Mouse (Mus musculus): ENCODE measurements at regions not wholly inside any gene's neighbourhood (a gene's known extent, or its start where the extent isn't known, plus 50 kb on each side); places are given as distances from the start of the nearest gene placed in this dataset.

GRCm38 (mm10) chr5:77806334-77807157 is 398.7 kb upstream of the Igfbp7 start:
- peaks cover 25% of the 10 kb centered on the region for H3K4me1 ChIP-seq (replicated peaks)
- H3K27ac ChIP-seq (replicated peaks) = peak overlapping the region; percentile 52
- H3K4me2 ChIP-seq = no peak overlapping the region
- H3K4me3 ChIP-seq = no peak overlapping the region
- no peaks in the 10 kb centered on the region for H3K27me3 ChIP-seq
- H3K9ac ChIP-seq = no peak overlapping the region
- no peaks in the 10 kb centered on the region for H3K36me3 ChIP-seq
- ATAC-seq (ENCODE audit: low read depth) = no peak
- H3K9me3 ChIP-seq = no peaks in the 10 kb centered on the region
- 36% methylated on average over 9 of the region's 9 CpGs for WGBS

DNA sequence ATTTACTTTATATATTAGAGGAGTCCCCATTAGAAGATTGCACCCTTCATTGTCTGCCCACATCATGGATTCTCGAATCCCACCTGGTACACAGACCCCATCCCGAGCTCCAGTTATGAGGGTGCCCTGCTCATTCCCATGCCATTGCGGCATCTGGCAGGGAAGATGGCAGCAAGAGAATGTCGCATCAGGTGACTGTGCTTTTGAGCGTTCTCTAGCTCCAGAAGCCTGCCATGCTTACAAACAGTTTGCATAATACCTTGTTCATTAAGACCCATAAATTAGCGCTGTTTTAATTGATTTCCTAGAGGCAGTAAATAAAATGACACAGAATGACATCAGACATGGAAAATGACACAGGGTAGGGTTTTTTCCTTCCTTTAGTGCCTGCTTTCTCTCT is 398.0 kb upstream of the Igfbp7 start:
- H3K36me3 ChIP-seq = no peaks in the 10 kb centered on the region
- no peak overlapping the region for H3K27ac ChIP-seq (replicated peaks)
- no peak overlapping the region for H3K9ac ChIP-seq
- H3K4me3 ChIP-seq = no peak overlapping the region
- no peaks in the 10 kb centered on the region for H3K9me3 ChIP-seq
- no peak for ATAC-seq (ENCODE audit: low read depth)
- no peaks in the 10 kb centered on the region for H3K27me3 ChIP-seq
- H3K4me2 ChIP-seq = no peak overlapping the region
- WGBS = 62% methylated on average over 6 of the region's 6 CpGs
- H3K4me1 ChIP-seq (replicated peaks) = peaks cover 25% of the 10 kb centered on the region

- Histone ChIP-seq H3K27ac (replicated peaks) (no peak overlapping the region), H3K4me2 (no peak overlapping the region), H3K9ac (no peak overlapping the region), H3K9me3 (no peaks in the 10 kb centered on the region), H3K4me3 (no peak overlapping the region), H3K36me3 (no peaks in the 10 kb centered on the region), H3K27me3 (no peaks in the 10 kb centered on the region), H3K4me1 (replicated peaks) (peaks cover 25% of the 10 kb centered on the region)
- WGBS = 83% methylated on average over 1 of the region's 1 CpGs
- no peak for ATAC-seq (ENCODE audit: low read depth)
These were observed 397.5 kb upstream of the Igfbp7 start for GRCm38 (mm10) chr5:77805303-77805702.

- Histone ChIP-seq H3K9ac (peak overlapping the region; percentile 52), H3K4me1 (replicated peaks) (peaks cover 25% of the 10 kb centered on the region), H3K4me2 (peak overlapping the region; percentile 35), H3K27ac (replicated peaks) (peak overlapping the region; percentile 49), H3K4me3 (0 out of 2 replicates have a peak overlapping the region, but pooled peaks have one; percentile 3), H3K27me3 (no peaks in the 10 kb centered on the region), H3K36me3 (no peaks in the 10 kb centered on the region), H3K9me3 (no peaks in the 10 kb centered on the region)
- 22% methylated on average over 9 of the region's 9 CpGs for WGBS
- ATAC-seq (ENCODE audit: low read depth) = peak; percentile 55
These were observed 396.3 kb upstream of the Igfbp7 start for GRCm38 (mm10) chr5:77804113-77804512.

- peak overlapping the region; percentile 35 for H3K4me2 ChIP-seq
- no peak for ATAC-seq (ENCODE audit: low read depth)
These were observed 395.7 kb upstream of the Igfbp7 start for GRCm38 (mm10) chr5:77803562-77803961.

GRCm38 (mm10) chr5:77796960-77797359 is 389.1 kb upstream of the Igfbp7 start:
- Histone ChIP-seq H3K4me3 (no peak overlapping the region), H3K9ac (no peak overlapping the region), H3K4me2 (no peak overlapping the region), H3K9me3 (no peaks in the 10 kb centered on the region), H3K27me3 (no peaks in the 10 kb centered on the region), H3K27ac (replicated peaks) (no peak overlapping the region), H3K4me1 (replicated peaks) (no peaks in the 10 kb centered on the region), H3K36me3 (no peaks in the 10 kb centered on the region)
- 81% methylated on average over 3 of the region's 3 CpGs for WGBS
- no peak for ATAC-seq (ENCODE audit: low read depth)

More at GRCm38 (mm10) chr5:77803562-77803961, 395.7 kb upstream of the Igfbp7 start:
- Histone ChIP-seq H3K4me1 (replicated peaks) (peaks cover 25% of the 10 kb centered on the region), H3K36me3 (no peaks in the 10 kb centered on the region), H3K27me3 (no peaks in the 10 kb centered on the region), H3K9me3 (no peaks in the 10 kb centered on the region), H3K27ac (replicated peaks) (peak overlapping the region; percentile 49), H3K9ac (peak overlapping the region; percentile 52; the same call in 1 of the 2 replicates), H3K4me3 (0 out of 2 replicates have a peak overlapping the region, but pooled peaks have one; percentile 3)
- WGBS = 55% methylated on average over 6 of the region's 6 CpGs

DNA sequence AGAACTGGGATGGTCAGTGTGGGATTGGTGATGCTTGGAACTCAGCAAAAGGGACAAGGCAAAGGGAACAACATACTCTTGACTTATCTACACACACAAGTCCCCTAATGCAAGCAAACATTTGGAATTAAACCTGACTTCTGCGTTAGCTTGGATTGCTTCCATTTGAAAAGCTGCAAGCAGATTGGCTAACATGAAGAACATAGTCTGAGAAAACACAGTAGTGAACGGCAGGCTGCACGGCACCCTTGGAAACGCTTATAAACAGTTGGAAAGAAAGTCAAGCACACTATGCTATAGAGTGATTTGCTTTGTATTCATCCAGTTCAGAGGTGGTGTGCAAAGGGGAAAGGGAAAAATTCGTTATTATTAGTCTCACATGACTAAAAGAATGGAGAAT is 387.9 kb upstream of the Igfbp7 start:
- Histone ChIP-seq H3K9me3 (no peaks in the 10 kb centered on the region), H3K27ac (replicated peaks) (no peak overlapping the region), H3K9ac (no peak overlapping the region), H3K36me3 (no peaks in the 10 kb centered on the region), H3K4me3 (no peak overlapping the region), H3K4me2 (no peak overlapping the region), H3K4me1 (replicated peaks) (no peaks in the 10 kb centered on the region), H3K27me3 (no peaks in the 10 kb centered on the region)
- WGBS = 78% methylated on average over 5 of the region's 5 CpGs
- ATAC-seq (ENCODE audit: low read depth) = no peak

- Histone ChIP-seq H3K27me3 (no peaks in the 10 kb centered on the region), H3K27ac (replicated peaks) (no peak overlapping the region), H3K4me2 (no peak overlapping the region), H3K4me1 (replicated peaks) (no peaks in the 10 kb centered on the region), H3K9ac (no peak overlapping the region), H3K36me3 (no peaks in the 10 kb centered on the region), H3K9me3 (no peaks in the 10 kb centered on the region), H3K4me3 (no peak overlapping the region)
- WGBS = 66% methylated on average over 2 of the region's 2 CpGs
- no peak; the same call in 1 of the 2 replicates for ATAC-seq (ENCODE audit: low read depth)
These were observed 376.1 kb upstream of the Igfbp7 start for GRCm38 (mm10) chr5:77783953-77784352.

GRCm38 (mm10) chr5:77762426-77763042 is 354.7 kb upstream of the Igfbp7 start:
- WGBS = 62% methylated on average over 6 of the region's 6 CpGs
- ATAC-seq (ENCODE audit: low read depth) = no peak
- H3K4me3 ChIP-seq = no peak overlapping the region
- H3K27me3 ChIP-seq = no peaks in the 10 kb centered on the region
- H3K9ac ChIP-seq = no peak overlapping the region
- peaks cover 6% of the 10 kb centered on the region; the same call in 1 of the 2 replicates for H3K4me1 ChIP-seq (replicated peaks)
- no peaks in the 10 kb centered on the region for H3K36me3 ChIP-seq
- H3K27ac ChIP-seq (replicated peaks) = peak overlapping the region; percentile 54; the same call in 1 of the 2 replicates
- no peak overlapping the region for H3K4me2 ChIP-seq
- H3K9me3 ChIP-seq = no peaks in the 10 kb centered on the region

GRCm38 (mm10) chr5:77762013-77762412 is 354.2 kb upstream of the Igfbp7 start:
- peaks cover 6% of the 10 kb centered on the region; the same call in 1 of the 2 replicates for H3K4me1 ChIP-seq (replicated peaks)
- H3K4me3 ChIP-seq = no peak overlapping the region
- no peak overlapping the region for H3K9ac ChIP-seq
- WGBS = 83% methylated on average over 6 of the region's 6 CpGs
- H3K27ac ChIP-seq (replicated peaks) = no peak overlapping the region
- H3K4me2 ChIP-seq = no peak overlapping the region
- no peaks in the 10 kb centered on the region for H3K36me3 ChIP-seq
- no peak for ATAC-seq (ENCODE audit: low read depth)
- no peaks in the 10 kb centered on the region for H3K27me3 ChIP-seq
- H3K9me3 ChIP-seq = no peaks in the 10 kb centered on the region

GRCm38 (mm10) chr5:77748933-77749332 is 341.1 kb upstream of the Igfbp7 start:
- H3K4me3 ChIP-seq = no peak overlapping the region
- WGBS = 88% methylated on average over 1 of the region's 1 CpGs

DNA sequence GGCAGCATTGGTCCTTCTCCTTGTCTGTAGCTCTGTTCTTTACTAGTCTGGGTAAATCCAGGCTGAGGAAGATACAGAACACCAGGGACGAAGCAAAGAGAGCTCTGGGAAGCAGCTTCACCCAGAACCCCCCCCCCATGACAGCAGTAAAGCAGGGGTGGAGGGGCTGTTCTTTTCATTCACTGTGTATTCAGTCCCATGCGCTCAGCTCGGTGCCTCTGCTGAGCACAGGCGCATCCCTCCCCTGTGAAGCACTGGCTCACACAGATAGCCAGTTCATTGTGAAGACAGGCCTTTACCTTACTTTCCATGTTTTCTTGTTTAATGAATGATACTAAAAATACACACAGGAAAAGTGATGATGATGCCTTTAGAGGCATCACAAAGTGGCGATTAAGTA is 338.8 kb upstream of the Igfbp7 start:
- Histone ChIP-seq H3K4me2 (no peak overlapping the region), H3K36me3 (no peaks in the 10 kb centered on the region), H3K27ac (replicated peaks) (no peak overlapping the region), H3K27me3 (no peaks in the 10 kb centered on the region), H3K9me3 (no peaks in the 10 kb centered on the region), H3K4me1 (replicated peaks) (no peaks in the 10 kb centered on the region), H3K9ac (no peak overlapping the region), H3K4me3 (no peak overlapping the region)
- 74% methylated on average over 5 of the region's 5 CpGs for WGBS
- ATAC-seq (ENCODE audit: low read depth) = no peak; the same call in 1 of the 2 replicates

More at GRCm38 (mm10) chr5:77748933-77749332, 341.1 kb upstream of the Igfbp7 start:
- ATAC-seq (ENCODE audit: low read depth) = no peak
- no peaks in the 10 kb centered on the region for H3K9me3 ChIP-seq
- no peaks in the 10 kb centered on the region for H3K36me3 ChIP-seq
- no peak overlapping the region for H3K27ac ChIP-seq (replicated peaks)
- no peaks in the 10 kb centered on the region for H3K27me3 ChIP-seq
- no peak overlapping the region for H3K4me2 ChIP-seq
- no peak overlapping the region for H3K9ac ChIP-seq
- H3K4me1 ChIP-seq (replicated peaks) = no peaks in the 10 kb centered on the region
